Mouse (Mus musculus) activated CD4-positive, CD25-positive, alpha-beta regulatory T cell, adult 4 months (primary cell): ENCODE data around the gene Phykpl. TPM values are rescaled to one million over a fixed set of nuclear protein-coding genes. Genes with fewer than 3 reads are reported as not detected.

ENCODE experiments used
- ATAC-seq: one replicate; pipeline ENCODE4 v1.8.0; 2017
- polyA plus RNA-seq, 2 experiments: library from polyadenylated mRNA; unstranded; fragments of 100-300 nt; shearing (Covaris generic); gene quantifications; one replicate each; pipeline ENCODE4 v1.2.1; 2017

Phykpl gene
- polyA plus RNA-seq, 2 experiments from 2014 or later = 23.9 to 29.7 TPM

DNA sequence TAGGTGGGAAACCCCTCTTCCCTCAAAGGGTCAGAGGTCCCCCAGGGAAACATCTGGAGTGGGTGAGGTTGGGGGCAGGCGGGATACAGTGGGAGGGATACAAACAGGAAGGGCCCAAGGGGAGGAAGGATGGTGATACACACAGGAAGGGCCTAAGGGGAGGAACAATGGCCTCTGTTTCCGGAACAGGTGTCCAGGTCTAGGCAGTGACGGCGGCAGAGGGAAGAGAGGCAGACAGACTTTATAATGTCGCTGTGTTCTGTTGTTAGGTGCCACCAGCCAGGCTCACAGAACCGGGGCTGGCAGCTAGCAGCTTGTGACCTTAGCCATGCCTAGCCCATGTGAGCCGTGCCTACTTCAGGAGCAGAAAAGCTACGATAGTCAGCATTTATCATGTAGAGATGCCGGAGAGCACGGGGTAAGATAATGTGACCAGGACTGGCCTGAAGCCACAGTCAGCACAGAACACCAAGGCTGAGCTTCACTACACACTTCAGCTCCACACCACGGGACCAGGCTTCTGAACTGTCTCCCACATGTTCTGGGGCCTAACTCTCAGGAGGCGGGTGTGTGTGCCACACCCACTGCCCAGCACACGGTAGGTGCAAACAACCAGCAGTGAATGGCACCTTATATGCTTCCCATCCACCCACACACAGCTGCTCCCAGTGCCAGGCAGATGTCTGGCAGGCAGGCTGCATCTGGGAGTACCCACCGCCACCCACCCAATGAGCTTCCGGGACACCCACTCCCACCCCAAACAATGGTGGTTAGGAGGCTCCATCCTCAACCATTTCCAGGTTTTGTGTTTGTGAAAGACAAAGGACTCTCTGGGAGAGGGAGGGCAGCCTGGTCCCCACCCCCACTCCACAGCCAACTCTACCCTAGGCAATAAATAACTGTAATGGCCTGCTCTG is 62.5 kb downstream of the Phykpl start:
- no peak for ATAC-seq

DNA sequence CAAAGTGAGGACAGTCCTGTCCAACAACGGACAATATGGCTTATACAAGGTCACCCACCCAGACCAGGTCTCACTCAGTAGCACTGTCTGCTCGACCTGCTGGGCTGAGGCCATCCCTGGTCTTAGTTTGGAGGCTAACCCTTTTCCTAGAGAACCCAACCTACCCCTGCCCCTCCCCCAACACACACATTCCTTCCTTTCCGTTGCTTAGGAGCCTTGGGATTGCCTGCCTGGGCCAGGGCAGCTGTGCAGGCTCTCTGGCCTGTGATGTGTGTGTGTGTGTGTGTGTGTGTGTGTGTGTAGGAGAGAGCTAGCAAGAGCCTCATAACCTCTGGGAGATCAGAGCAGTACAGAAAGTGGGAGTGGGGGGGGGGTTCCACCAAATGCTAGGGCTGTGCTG is 64.0 kb downstream of the Phykpl start:
- no peak for ATAC-seq

DNA sequence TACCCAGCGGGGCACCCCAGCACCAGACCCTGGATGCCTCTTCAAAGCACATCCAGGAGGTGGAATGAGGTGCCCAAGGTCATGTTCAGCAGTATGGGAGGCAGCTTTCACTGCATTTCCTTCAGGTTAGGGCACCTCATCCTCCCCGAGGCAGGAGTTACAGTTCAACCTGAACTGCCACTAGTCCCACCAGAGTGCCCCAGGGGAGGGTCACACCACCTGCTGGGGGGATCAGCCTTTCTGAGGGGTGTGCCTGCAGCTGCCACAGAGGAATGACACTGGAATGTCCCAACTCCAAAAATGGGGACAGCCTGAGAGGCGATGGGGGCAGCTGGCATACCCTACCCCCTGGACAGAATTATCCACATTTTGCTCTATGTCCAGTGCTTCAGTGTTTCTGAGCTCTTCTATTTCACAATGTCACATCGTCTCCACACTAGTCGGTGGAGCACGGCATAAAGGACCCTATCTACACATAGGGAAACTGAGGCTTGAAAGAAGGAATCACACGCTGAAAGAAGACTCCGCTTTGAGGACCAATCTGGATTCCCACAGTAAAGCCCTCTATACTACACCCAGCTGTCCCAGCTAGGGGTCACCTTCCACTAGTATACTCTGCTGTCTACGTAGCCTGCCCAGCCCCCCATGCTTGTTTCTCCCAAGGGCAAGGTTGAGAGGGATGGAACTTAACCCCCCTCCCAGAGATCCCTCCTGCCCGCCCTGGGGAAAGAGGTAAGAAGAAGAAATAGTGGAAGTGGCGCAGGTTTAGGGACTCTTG is 64.7 kb downstream of the Phykpl start:
- no peak for ATAC-seq

DNA sequence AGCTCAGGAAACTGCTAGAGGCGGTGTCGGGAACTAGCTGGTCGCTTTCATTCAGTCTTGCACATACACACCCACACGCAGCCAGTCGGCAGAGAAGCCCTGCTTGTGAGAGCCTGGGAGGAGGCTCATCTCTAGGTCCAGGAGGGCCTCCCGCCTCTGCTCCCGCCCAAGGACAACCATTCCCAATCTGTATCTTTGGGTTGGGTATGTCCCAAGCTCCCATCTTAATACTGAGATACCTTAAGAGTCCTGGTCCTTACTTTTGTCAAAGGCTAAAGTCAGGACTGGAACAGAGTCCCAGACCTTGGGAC is 65.3 kb downstream of the Phykpl start:
- peak; percentile 41 for ATAC-seq

DNA sequence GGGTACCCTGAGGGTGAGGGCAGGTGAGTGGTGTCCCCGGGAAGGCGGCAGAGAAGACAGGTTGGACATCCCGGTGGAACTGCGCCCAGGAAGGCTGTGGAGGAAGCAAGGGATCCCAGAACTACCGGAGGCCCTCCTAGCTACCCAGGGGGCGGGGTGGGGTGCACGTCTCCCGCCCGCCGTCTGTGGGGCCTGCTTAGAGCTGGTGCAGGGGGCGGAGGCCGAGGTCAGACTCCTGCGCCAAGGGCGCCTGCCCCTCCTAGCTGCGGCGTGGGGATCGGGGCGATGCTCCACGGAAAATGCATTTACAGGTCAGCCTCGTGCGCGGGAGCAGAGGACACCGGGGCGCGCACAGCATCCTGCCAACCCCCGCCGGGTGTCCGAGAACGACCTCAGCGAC is 65.7 kb downstream of the Phykpl start:
- peak; percentile 7 for ATAC-seq

DNA sequence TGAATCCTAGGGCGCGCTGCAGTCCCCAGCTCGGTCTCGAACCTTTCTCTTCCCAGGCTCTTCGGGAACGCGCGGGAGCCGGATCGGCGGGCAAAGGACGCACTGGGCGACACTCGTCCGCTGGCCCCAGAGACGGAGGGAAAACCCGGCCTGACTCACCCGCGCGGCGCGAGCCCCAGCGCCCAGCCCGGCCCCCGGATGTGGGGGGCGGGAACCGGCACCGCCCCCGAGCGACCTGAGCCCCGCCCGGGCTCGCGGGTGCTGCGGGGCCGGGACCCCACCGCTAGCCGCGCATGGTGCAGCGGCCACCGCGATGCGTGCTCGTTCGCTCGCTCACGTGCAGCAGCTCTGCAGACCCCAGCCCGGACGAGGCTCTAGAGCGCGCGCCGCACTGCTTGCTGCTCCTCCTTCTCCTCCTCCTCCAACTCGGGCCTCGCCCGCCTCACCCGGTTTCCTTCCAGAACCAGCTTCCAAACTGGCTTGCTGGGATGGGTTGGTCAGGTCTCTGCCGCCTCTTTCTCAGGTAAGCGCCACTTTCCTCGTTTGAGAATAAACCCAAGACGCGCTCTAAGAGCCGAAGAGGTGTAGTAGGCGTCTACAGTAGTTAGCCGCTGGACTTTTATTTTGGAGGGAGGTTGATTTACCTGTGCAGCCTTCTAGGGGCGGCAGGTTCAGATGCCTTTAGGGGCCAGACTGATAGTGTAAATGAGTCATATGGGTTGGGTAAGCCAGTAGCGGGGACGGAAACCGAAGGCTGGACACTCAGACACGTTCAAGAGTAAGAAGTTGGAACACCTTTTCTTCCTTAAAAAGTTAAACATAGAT is 66.3 kb downstream of the Phykpl start, which contains the start of the genes N4bp3 and D930048N14Rik:
TSS of gene N4bp3 (minus strand) at position 152 of the 825 bp plus-strand sequence.
TSS of gene D930048N14Rik (plus strand) at position 264 of the 825 bp plus-strand sequence.
- ATAC-seq = peak; percentile 76

DNA sequence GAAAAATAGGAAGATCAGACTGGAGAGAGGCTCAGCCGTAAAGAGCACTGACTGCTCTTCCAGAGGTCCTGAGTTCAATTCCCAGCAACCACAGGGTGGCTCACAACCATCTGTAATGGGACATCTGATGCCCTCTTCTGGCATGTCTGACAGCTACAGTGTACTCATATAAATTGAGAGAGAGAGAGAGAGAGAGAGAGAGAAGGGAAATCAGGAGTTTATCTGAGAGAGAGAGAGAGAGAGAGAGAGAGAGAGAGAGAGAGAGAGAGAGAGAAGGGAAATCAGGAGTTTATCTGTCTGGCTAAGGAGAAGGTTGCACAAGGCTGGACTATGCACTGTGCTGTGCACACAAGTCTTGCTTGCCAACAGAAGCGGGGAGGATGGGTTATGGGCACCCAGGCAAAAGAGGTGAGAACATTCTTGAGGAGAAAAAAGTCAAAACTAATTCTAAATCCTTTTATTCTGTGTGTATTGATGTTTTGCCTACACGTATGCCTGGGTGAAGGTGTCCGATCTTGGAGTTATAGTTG is 68.4 kb downstream of the Phykpl start:
- no peak for ATAC-seq

DNA sequence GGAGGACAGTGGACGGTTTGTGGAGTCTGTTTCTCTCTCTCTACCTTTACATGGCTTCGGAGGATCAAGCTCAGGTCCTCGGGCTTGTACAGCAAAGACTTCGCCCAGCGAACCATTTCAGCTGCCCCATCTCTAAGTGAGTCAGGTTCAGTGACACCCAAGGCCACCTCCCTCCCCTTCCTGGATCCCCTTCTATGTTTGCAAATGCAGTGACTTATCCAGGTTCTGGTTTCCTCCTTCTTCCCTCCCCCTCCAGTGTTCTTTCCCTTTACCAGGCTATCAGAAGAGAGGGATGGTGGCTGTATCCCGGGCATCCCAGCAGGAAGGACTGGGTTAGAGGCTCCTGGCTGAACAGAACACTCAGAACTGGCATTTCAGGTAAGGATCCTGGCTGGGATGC is 69.2 kb downstream of the Phykpl start:
- no peak for ATAC-seq

Other genes with a start within 250 kb of the Phykpl start
- 10 to 100 TPM; 39.0 to 43.1 TPM for gene Hnrnpab, start 22.1 kb downstream of the Phykpl start, polyA plus RNA-seq
- gene Nhp2, start 35.0 kb downstream of the Phykpl start, polyA plus RNA-seq = 100 to 1,000 TPM; 128 to 145 TPM
- 10 to 100 TPM; 33.3 to 38.6 TPM for gene Rmnd5b, start 51.1 kb downstream of the Phykpl start, polyA plus RNA-seq
- 1 to 10 TPM; 1.7 to 2.1 TPM for gene N4bp3, start 66.1 kb downstream of the Phykpl start, polyA plus RNA-seq
- gene D930048N14Rik, start 66.2 kb downstream of the Phykpl start, polyA plus RNA-seq = 1 to 10 TPM in 1 of 2 experiments, under 1 TPM in 1; 0.60 to 1.1 TPM
- 10 to 100 TPM; 19.5 to 25.1 TPM for gene 0610009B22Rik, start 104.1 kb downstream of the Phykpl start, polyA plus RNA-seq
- gene Sec24a, start 178.9 kb downstream of the Phykpl start, polyA plus RNA-seq = 10 to 100 TPM; 20.9 to 28.3 TPM
- 100 to 1,000 TPM; 152 to 155 TPM for gene Sar1b, start 178.9 kb downstream of the Phykpl start, polyA plus RNA-seq